Mouse (Mus musculus): ENCODE measurements around the gene Cmss1.

- TF ChIP-seq CTCF (IDR thresholded peaks at IDR 0.05; ENCODE audit: low read depth, low read length), result no peak
- no peak for TF ChIP-seq POLR2A (IDR thresholded peaks at IDR 0.05; ENCODE audit: extremely low read depth, insufficient read depth, low read length)
These were observed 114.8 kb downstream of the Cmss1 start for GRCm38 (mm10) chr16:57491853-57492252.
